In genomic region chr5:111254781-111255180, GRCm38 (mm10) we compare ENCODE assay signal across 16 mouse cellular contexts.
DNase-seq lines count a peak whose midpoint lies in the region; ATAC-seq lines count a peak whose summit lies in the region.
"Had no signal": no experiment of that assay in that cellular context is flagged by ENCODE, and none has a peak within 500 bp of the region (broad histone marks: within the 10 kb centered on the region; RNA-seq: fewer than 3 reads in every experiment).

No protein-coding gene starts in this region.

- intact Hi-C loops in heart, postnatal 14 days (cut with DNase I), result loop anchor here (5.0 kb wide), 2 partner anchors 272 to 417 kb away; partner anchors contain the start of genes Chek2 and Hscb

- H3K9me3 ChIP-seq in embryonic facial prominence, embryonic 13.5 days, result no peaks in the 10 kb centered on the region
- H3K9me3 ChIP-seq in hindbrain, embryonic 14.5 days (ENCODE audit: control insufficient read depth, low read length), result no peaks in the 10 kb centered on the region
- H3K9me3 ChIP-seq in midbrain, embryonic 14.5 days (ENCODE audit: control insufficient read depth, low read length), result no peaks in the 10 kb centered on the region
- H3K9me3 ChIP-seq: kidney, embryonic 15.5 days had no signal

- no peak for ATAC-seq in embryonic facial prominence, embryonic 13.5 days (ENCODE audit: insufficient number of reproducible peaks, insufficient read depth, low FRiP score, low TSS enrichment, low read depth)
- 0 out of 2 replicates have a peak, but pooled peaks have one; percentile 12 for ATAC-seq in hindbrain, embryonic 14.5 days (ENCODE audit: low FRiP score)
- ATAC-seq in midbrain, embryonic 14.5 days (ENCODE audit: low FRiP score, low TSS enrichment), result no peak

- 0 out of 2 replicates have a peak, but pooled peaks cover 7% of the 10 kb centered on the region for H3K36me3 ChIP-seq in embryonic facial prominence, embryonic 13.5 days
- no peaks in the 10 kb centered on the region for H3K36me3 ChIP-seq in hindbrain, embryonic 14.5 days (replicated peaks; ENCODE audit: control insufficient read depth, insufficient read depth)
- no peaks in the 10 kb centered on the region for H3K36me3 ChIP-seq in midbrain, embryonic 14.5 days (ENCODE audit: control insufficient read depth, insufficient read depth, low read length)
- H3K36me3 ChIP-seq: kidney, embryonic 15.5 days had no signal

- 0 out of 2 replicates have a peak overlapping the region, but pooled peaks have one; percentile 57 for H3K9ac ChIP-seq in embryonic facial prominence, embryonic 13.5 days
- peak overlapping the region; percentile 35; the same call in 1 of the 2 replicates for H3K9ac ChIP-seq in hindbrain, embryonic 14.5 days
- peak overlapping the region; percentile 34; the same call in 1 of the 2 replicates for H3K9ac ChIP-seq in midbrain, embryonic 14.5 days (replicated peaks; ENCODE audit: low read length)
- H3K9ac ChIP-seq: kidney, embryonic 15.5 days had no signal

- 41% methylated on average over 11 of the region's 11 CpGs for WGBS in embryonic facial prominence, embryonic 13.5 days
- 63% methylated on average over 11 of the region's 11 CpGs for WGBS in hindbrain, embryonic 14.5 days
- 65% methylated on average over 11 of the region's 11 CpGs for WGBS in midbrain, embryonic 14.5 days

- peaks cover 41% of the 10 kb centered on the region for H3K4me1 ChIP-seq in embryonic facial prominence, embryonic 13.5 days
- H3K4me1 ChIP-seq in hindbrain, embryonic 14.5 days (replicated peaks; ENCODE audit: control insufficient read depth, insufficient read depth, low read length), result peaks cover 37% of the 10 kb centered on the region
- peaks cover 35% of the 10 kb centered on the region for H3K4me1 ChIP-seq in midbrain, embryonic 14.5 days (ENCODE audit: control insufficient read depth, insufficient read depth, low read length)

- H3K27me3 ChIP-seq in embryonic facial prominence, embryonic 13.5 days, result no peaks in the 10 kb centered on the region
- no peaks in the 10 kb centered on the region for H3K27me3 ChIP-seq in hindbrain, embryonic 14.5 days (ENCODE audit: control insufficient read depth, insufficient read depth, low read length)
- no peaks in the 10 kb centered on the region for H3K27me3 ChIP-seq in midbrain, embryonic 14.5 days (ENCODE audit: control insufficient read depth, insufficient read depth, low read length)
- H3K27me3 ChIP-seq: kidney, embryonic 15.5 days had no signal

- DNase-seq in cerebellum, postnatal 10 days, result peak; percentile 55 to 62
- no peak for DNase-seq in cerebellum, postnatal 4 days (ENCODE audit: low spot score in 2 of 2)
- no peak for DNase-seq in hindbrain, embryonic 14.5 days (ENCODE audit: low spot score)
- DNase-seq in midbrain, embryonic 14.5 days, result no peak
- no peak for DNase-seq in layer of hippocampus, adult 9-11 months
- no peak for DNase-seq in heart, postnatal 14 days
- no peak for DNase-seq in cerebellum, adult 11 months
- DNase-seq: cerebellum, adult 18-20 months; heart, adult 18-20 months; heart, postnatal 36 days; layer of hippocampus, postnatal 36 days; spleen, adult 18-20 months; thymus, adult 2 months had no signal

- peak overlapping the region; percentile 86 for H3K27ac ChIP-seq in embryonic facial prominence, embryonic 13.5 days
- H3K27ac ChIP-seq in hindbrain, embryonic 14.5 days, result peak overlapping the region; percentile 93
- H3K27ac ChIP-seq in midbrain, embryonic 14.5 days (replicated peaks; ENCODE audit: low read depth, low read length), result peak overlapping the region; percentile 91
- H3K27ac ChIP-seq: kidney, embryonic 15.5 days had no signal

- H3K4me3 ChIP-seq in embryonic facial prominence, embryonic 13.5 days, result no peak overlapping the region
- no peak overlapping the region for H3K4me3 ChIP-seq in hindbrain, embryonic 14.5 days (replicated peaks; ENCODE audit: low read length)
- H3K4me3 ChIP-seq in midbrain, embryonic 14.5 days (replicated peaks; ENCODE audit: low read depth, low read length), result no peak overlapping the region
- H3K4me3 ChIP-seq: kidney, embryonic 15.5 days had no signal

- no peak overlapping the region; the same call in 1 of the 2 replicates for H3K4me2 ChIP-seq in embryonic facial prominence, embryonic 13.5 days
- no peak overlapping the region for H3K4me2 ChIP-seq in hindbrain, embryonic 14.5 days (replicated peaks)
- no peak overlapping the region for H3K4me2 ChIP-seq in midbrain, embryonic 14.5 days (ENCODE audit: low read length)
- H3K4me2 ChIP-seq: kidney, embryonic 15.5 days; liver, embryonic 11.5 days had no signal

Comparison
In these comparisons a context has a peak if more than half of its experiments do, and no peak if none do; other contexts are left out.
1. DNase-seq: peak in cerebellum, postnatal 10 days (2 of 2); none in cerebellum, postnatal 4 days (0 of 2), hindbrain, embryonic 14.5 days (single experiment), midbrain, embryonic 14.5 days (single experiment), layer of hippocampus, adult 9-11 months (single experiment), heart, postnatal 14 days (0 of 2) and cerebellum, adult 11 months (single experiment).
2. Peak in every context shown above with its lines, with median percentiles within 50 percentile points of each other: H3K27ac ChIP-seq and H3K9ac ChIP-seq.